Mouse (Mus musculus) liver, adult (tissue): ENCODE measurements around the gene D8Ertd738e.
A peak's percentile ranks its signal among the peaks of the same experiment; 100 is the strongest.

Experiments used
- GATA4 ChIP-seq: IDR thresholded peaks from 2 replicates; pipeline ENCODE4 v1.6.1; 2014; ENCODE audit warnings: mild to moderate bottlenecking, low read length; ENCODE audit not compliant: insufficient replicate concordance

Gene D8Ertd738e

GRCm38 (mm10) chr8:84249257-84250170, at the start of gene D8Ertd738e:
TSS of gene D8Ertd738e (minus strand) at chr8:84249719.
- TF ChIP-seq GATA4, result no peak

GRCm38 (mm10) chr8:84297029-84297785, 47.7 kb upstream of the D8Ertd738e start:
- no peak for TF ChIP-seq GATA4

GRCm38 (mm10) chr8:84291688-84292087, 42.2 kb upstream of the D8Ertd738e start:
- no peak for TF ChIP-seq GATA4

GRCm38 (mm10) chr8:84291086-84291485, 41.6 kb upstream of the D8Ertd738e start:
- TF ChIP-seq GATA4, result no peak

GRCm38 (mm10) chr8:84288892-84289291, 39.4 kb upstream of the D8Ertd738e start:
- no peak for TF ChIP-seq GATA4

GRCm38 (mm10) chr8:84284608-84285063, 35.1 kb upstream of the D8Ertd738e start:
- no peak for TF ChIP-seq GATA4

- no peak for TF ChIP-seq GATA4
Measured at GRCm38 (mm10) chr8:84280777-84281176, 31.3 kb upstream of the D8Ertd738e start.

GRCm38 (mm10) chr8:84276447-84276846, 26.9 kb upstream of the D8Ertd738e start:
- TF ChIP-seq GATA4, result no peak

- no peak for TF ChIP-seq GATA4
Measured at GRCm38 (mm10) chr8:84273968-84274367, 24.4 kb upstream of the D8Ertd738e start.

GRCm38 (mm10) chr8:84272302-84272701, 22.8 kb upstream of the D8Ertd738e start:
- TF ChIP-seq GATA4, result no peak

GRCm38 (mm10) chr8:84269950-84270773, 20.6 kb upstream of the D8Ertd738e start, which contains the start of gene Ccdc130:
TSS of gene Ccdc130 (minus strand) at chr8:84270380.
- TF ChIP-seq GATA4, result no peak

GRCm38 (mm10) chr8:84261098-84261497, 11.6 kb upstream of the D8Ertd738e start:
- no peak for TF ChIP-seq GATA4

GRCm38 (mm10) chr8:84256822-84257610, 7.5 kb upstream of the D8Ertd738e start, which contains the start of gene Mri1:
TSS of gene Mri1 (minus strand) at chr8:84257326.
- peak; percentile 97; the same call in 1 of the 2 replicates for TF ChIP-seq GATA4

- TF ChIP-seq GATA4, result no peak
Measured at GRCm38 (mm10) chr8:84256458-84256821, 6.9 kb upstream of the D8Ertd738e start.
